Mouse (Mus musculus): ENCODE results near the gene Per1.

Per1 gene

DNA sequence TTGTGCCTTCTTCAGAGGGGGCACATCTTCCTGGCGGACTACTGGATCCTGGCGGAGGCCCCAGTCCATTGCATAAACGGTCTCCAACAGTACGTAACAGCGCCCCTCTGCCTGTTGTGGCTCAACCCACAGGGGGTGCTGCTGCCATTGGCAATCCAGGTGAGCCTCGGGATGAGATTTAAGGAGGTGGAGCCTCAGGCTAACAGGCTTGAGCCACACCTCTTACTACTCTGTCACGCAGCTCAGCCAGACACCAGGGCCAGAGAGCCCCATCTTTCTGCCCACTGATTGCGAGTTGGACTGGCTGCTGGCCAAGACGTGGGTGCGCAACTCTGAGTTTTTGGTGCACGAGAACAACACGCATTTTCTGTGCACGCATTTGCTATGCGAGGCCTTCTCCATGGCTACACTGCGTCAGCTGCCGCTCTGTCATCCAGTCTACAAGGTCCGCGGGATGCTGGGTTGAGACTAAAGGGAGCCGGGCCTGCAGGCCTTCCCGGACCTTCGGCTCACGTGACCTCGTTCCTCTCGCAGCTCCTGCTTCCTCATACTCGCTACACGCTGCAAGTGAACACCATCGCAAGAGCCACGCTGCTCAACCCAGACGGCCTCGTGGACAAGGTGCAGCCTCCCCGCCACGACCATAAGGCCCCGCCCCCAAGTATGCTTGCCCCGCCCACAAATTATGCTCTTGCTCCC is 39.1 kb downstream of the Per1 start:
- DNase-seq (ENCODE audit: low read depth): no peak

DNA sequence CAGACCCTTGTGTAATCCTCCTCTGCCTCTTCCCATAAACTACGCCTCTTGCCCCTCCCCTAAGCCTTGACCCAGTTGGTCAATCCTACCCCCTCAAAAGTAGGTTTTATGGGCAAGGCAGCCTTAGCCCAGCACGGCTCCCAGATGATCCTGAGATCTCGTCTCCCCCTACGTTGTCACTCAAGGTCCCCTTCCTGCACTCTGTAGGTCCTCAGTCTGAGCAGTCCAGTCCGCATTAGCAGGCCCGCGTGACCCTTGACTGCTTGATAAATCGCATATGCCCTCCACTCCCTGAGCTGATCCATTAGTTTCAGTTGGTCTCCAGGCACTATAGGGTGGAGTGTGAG is 39.6 kb downstream of the Per1 start:
- no peak for DNase-seq (ENCODE audit: low read depth)

GRCm38 (mm10) chr11:69135361-69135760 is 40.3 kb downstream of the Per1 start:
- DNase-seq (ENCODE audit: low read depth): no peak

GRCm38 (mm10) chr11:69147546-69147945 is 52.5 kb downstream of the Per1 start:
- DNase-seq (ENCODE audit: low read depth): no peak

DNA sequence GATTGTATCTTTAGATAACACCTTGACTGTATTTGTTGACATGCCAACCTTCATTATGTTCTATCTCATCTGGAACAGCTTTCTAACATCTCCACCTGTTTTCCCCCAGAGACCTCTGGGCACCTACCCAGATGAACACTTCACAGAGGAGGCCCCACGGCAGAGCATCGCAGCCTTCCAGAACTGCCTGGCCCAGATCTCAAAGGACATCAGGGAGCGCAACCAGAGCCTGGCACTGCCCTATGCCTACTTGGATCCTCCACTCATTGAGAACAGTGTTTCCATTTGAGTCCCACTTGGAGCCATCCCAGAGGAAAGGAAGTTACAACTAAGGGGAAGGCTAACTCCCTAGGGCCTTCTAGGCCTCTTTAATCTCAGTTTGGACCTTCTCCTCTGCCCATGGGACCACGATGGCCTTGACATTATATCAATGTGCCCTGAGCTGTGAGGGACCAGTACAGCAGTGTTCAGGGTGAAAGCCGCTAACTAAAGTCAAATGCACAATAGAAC is 53.5 kb downstream of the Per1 start:
- DNase-seq (ENCODE audit: low read depth): no peak

DNA sequence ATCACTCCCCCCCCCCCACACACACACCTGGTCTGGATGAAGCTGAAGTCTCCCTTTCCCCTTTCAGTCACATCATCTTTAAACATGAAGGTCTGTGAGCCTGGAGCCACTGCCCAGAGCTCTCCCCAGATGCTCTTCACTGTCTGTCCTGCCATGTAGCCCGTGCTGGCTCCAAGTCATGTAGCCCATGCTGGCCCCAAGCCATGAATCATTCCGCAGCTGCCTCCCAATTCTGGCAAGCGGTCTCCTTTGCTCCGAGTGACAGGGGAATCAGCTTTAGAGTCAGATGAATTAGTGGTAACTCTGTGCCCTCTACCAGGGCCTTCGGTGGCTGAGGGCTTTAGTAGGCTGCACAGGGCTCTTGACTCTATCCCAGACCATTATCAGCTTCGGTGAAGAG is 54.7 kb downstream of the Per1 start:
- no peak for DNase-seq (ENCODE audit: low read depth)

DNA sequence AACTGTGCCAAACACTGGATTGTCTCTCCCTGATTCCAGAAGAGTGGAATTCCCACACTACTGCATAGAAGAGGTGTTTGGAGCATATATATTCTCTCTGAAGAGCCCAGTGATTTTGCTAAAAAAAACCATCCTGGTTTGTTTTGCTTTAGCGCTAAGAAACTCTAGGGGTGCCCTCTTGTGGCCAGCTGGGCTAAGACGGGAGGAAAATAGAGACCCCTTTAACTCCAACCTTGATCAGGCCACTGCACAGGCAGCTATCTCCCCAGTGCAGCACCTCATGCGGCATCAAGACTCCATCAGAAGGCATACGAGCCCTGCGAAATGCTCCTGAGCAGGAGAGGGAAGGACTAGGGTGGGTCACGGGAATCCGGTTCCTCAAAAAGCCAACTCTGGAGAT is 55.4 kb downstream of the Per1 start:
- DNase-seq (ENCODE audit: low read depth): peak; percentile 59

GRCm38 (mm10) chr11:69151004-69151403 is 56.0 kb downstream of the Per1 start:
- DNase-seq (ENCODE audit: low read depth): no peak

GRCm38 (mm10) chr11:69153831-69154230 is 58.8 kb downstream of the Per1 start:
- DNase-seq (ENCODE audit: low read depth): no peak

DNA sequence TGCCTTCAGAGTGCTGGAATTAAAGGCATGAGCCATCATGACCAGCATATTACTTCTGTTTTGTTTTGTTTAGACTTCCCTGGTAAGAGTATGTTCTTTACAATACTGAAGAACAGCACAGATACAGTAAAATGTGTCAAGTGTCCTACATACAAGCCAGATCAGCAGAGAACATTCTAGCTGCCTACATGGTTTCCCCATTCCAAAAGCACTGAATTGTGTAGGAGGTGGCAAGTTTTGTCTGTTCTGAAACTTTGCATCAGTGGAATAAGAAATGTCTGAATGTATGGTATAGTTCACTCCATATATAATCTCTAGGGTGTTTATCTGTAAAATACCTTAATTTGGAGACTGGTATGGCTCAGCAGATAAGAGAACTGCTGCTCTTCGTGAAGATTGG is 60.3 kb downstream of the Per1 start:
- DNase-seq (ENCODE audit: low read depth): no peak

GRCm38 (mm10) chr11:69156800-69157199 is 61.8 kb downstream of the Per1 start, which contains the start of gene Alox12b:
Gene Alox12b (plus strand): TSS chr11:69156989.
- no peak for DNase-seq (ENCODE audit: low read depth)

Data from 416B (cell line).